Mouse (Mus musculus) ES-E14 (cell line): ENCODE results near the gene Dnmt3a.

Source experiments
- CHD2 ChIP-seq: IDR thresholded peaks from 2 replicates; pipeline ENCODE4 v1.6.1; 2014; ENCODE audit warnings: mild to moderate bottlenecking, low read depth, low read length, inconsistent platforms
- MAFK ChIP-seq: IDR thresholded peaks from 2 replicates; pipeline ENCODE4 v1.6.1; 2014; ENCODE audit warnings: mild to moderate bottlenecking, low read depth, low read length, inconsistent platforms; ENCODE audit not compliant: insufficient read depth
- ZNF384 ChIP-seq: IDR thresholded peaks from 2 replicates; pipeline ENCODE4 v1.6.1; 2012; ENCODE audit warnings: low read depth, low read length, inconsistent platforms

GRCm38 (mm10) chr12:3756216-3756615 lies 49.6 kb upstream of the Dnmt3a start:
- TF ChIP-seq ZNF384 (no peak), CHD2 (no peak), MAFK (no peak)
